Mouse (Mus musculus) myocyte (in vitro differentiated cells): Measurements from ENCODE around the gene Fkbp15. TPM values are rescaled to one million over a fixed set of nuclear protein-coding genes. Genes with fewer than 3 reads are reported as not detected.

Experiments used
- H3K27me3 ChIP-seq: one replicate; pipeline ENCODE4 v1.6.1; 2011; ENCODE audit not compliant: control insufficient read depth, insufficient read depth, insufficient read length
- H3K36me3 ChIP-seq: one replicate; pipeline ENCODE4 v1.6.1; 2011; ENCODE audit not compliant: control insufficient read depth, insufficient read depth
- H3K4me2 ChIP-seq: one replicate; pipeline ENCODE4 v1.6.1; 2011; ENCODE audit warnings: low read depth, control low read depth
- H3K4me3 ChIP-seq: one replicate; pipeline ENCODE4 v1.5.1; 2011; ENCODE audit warnings: mild to moderate bottlenecking, control low read depth, moderate library complexity
- H3K79me2 ChIP-seq: one replicate; pipeline ENCODE4 v1.6.1; 2011; ENCODE audit not compliant: control insufficient read depth, insufficient read depth
- H3ac ChIP-seq: one replicate; pipeline ENCODE4 v1.6.1; 2011; ENCODE audit not compliant: control insufficient read depth, insufficient read length
- CEBPB ChIP-seq: IDR thresholded peaks from 2 replicates; pipeline ENCODE4 v1.6.1; 2011; ENCODE audit warnings: mild to moderate bottlenecking, moderate library complexity; ENCODE audit not compliant: poor library complexity, insufficient read depth, severe bottlenecking
- E2F4 ChIP-seq: IDR thresholded peaks from one replicate; pipeline ENCODE4 v1.6.1; 2011; ENCODE audit warnings: mild to moderate bottlenecking, control low read depth, moderate library complexity; ENCODE audit not compliant: insufficient read depth
- MAX ChIP-seq: IDR thresholded peaks from one replicate; pipeline ENCODE4 v1.6.1; 2011; ENCODE audit warnings: low read depth, mild to moderate bottlenecking, control low read depth
- MYOD1 ChIP-seq, 3 experiments: IDR thresholded peaks; one replicate each; pipeline ENCODE4 v1.6.1; 2011; ENCODE audit warnings: control low read depth in 2 of 3, low read depth in 2 of 3, mild to moderate bottlenecking in 2 of 3, moderate library complexity in 1 of 3; ENCODE audit not compliant: insufficient read length in 2 of 3, control insufficient read depth in 1 of 3
- MYOG ChIP-seq, 3 experiments: IDR thresholded peaks; one replicate each; pipeline ENCODE4 v1.6.1; 2011; ENCODE audit warnings: control low read depth in 2 of 3, low read depth in 2 of 3, mild to moderate bottlenecking in 2 of 3; ENCODE audit not compliant: insufficient read length in 2 of 3, control insufficient read depth in 1 of 3, insufficient read depth in 1 of 3
- POLR2A ChIP-seq: IDR thresholded peaks from one replicate; pipeline ENCODE4 v1.6.1; 2011; ENCODE audit warnings: low read depth, mild to moderate bottlenecking, control low read depth, moderate library complexity; ENCODE audit not compliant: insufficient read length
- POLR2AphosphoS2 ChIP-seq: IDR thresholded peaks from one replicate; pipeline ENCODE4 v1.6.1; 2011; ENCODE audit warnings: low read depth, control low read depth; ENCODE audit not compliant: insufficient read length
- REST ChIP-seq: IDR thresholded peaks from one replicate; pipeline ENCODE4 v1.6.1; 2011; ENCODE audit warnings: mild to moderate bottlenecking, control low read depth, moderate library complexity; ENCODE audit not compliant: insufficient read depth, insufficient read length
- SRF ChIP-seq: IDR thresholded peaks from one replicate; pipeline ENCODE4 v1.6.1; 2011; ENCODE audit warnings: low read depth; ENCODE audit not compliant: control insufficient read depth, insufficient read length
- TCF12 ChIP-seq: IDR thresholded peaks from one replicate; pipeline ENCODE4 v1.6.1; 2011; ENCODE audit warnings: mild to moderate bottlenecking, control low read depth; ENCODE audit not compliant: poor library complexity, insufficient read depth, severe bottlenecking
- TCF3 ChIP-seq: IDR thresholded peaks from one replicate; pipeline ENCODE4 v1.6.1; 2011; ENCODE audit warnings: low read depth, control low read depth; ENCODE audit not compliant: insufficient read length
- USF1 ChIP-seq: IDR thresholded peaks from one replicate; pipeline ENCODE4 v1.6.1; 2011; ENCODE audit warnings: low read depth, mild to moderate bottlenecking, control low read depth, moderate library complexity
- polyA plus RNA-seq: library from polyadenylated mRNA; unstranded; fragments of >200 nt; fragmentation: generic; extraction: Trizol; gene quantifications from one replicate; pipeline ENCODE4 v1.2.1, GENCODE M21; 2012; ENCODE audit warnings: missing spikeins

Fkbp15 gene
- polyA plus RNA-seq, 1 experiment = 18.4 TPM

DNA sequence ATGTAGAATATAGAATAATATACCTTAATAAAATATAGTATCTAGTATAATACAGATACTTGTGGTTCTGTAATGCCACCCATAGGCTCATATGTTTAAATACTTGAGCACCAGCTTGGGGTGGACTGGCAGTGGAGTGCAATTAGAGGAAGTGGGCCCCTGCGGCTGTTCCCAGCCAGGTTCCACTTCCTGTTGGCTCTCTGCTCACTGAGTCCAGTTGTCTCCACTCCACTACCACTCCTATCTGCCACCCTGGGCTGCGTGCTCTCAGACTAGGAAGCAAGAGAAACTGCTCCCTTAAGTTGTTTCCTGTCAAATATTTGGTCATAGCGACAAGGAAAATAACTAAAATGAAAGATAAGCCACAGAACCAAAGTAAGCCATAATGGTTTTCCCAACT, 37.7 kb downstream of the Fkbp15 start:
- Histone ChIP-seq H3K4me2 (no peak overlapping the region), H3K79me2 (no peaks in the 10 kb centered on the region), H3K27me3 (no peaks in the 10 kb centered on the region), H3ac (no peak overlapping the region), H3K36me3 (peaks cover 53% of the 10 kb centered on the region), H3K4me3 (no peak overlapping the region)
- no peak for TF ChIP-seq POLR2AphosphoS2
- TF ChIP-seq REST = no peak
- no peak for TF ChIP-seq E2F4
- TF ChIP-seq POLR2A = no peak
- TF ChIP-seq TCF12 = no peak
- no peak for TF ChIP-seq MYOD1 (IDR thresholded peaks at IDR 0.05; ENCODE audit: control insufficient read depth in 1 of 3, insufficient read length in 2 of 3, low read depth in 2 of 3)
- TF ChIP-seq SRF = no peak

DNA sequence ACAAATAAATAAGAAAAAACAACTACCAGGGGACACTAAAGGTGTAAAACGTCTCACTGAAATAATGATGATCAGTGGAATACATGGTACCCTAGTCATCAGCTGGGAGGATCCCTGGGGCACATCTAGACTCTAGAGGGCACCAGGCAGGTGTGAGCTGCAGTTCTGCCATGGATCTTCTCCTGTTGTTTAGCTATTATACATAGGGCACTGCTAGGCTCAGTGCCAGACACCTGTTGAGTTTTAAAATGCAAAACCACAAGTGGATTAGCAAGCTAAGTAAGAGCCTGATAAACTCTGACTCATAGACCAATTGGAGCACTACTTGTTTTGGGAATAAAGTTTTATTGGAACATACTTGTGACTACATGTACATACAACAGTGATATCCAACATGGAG, 42.1 kb downstream of the Fkbp15 start:
- Histone ChIP-seq H3K4me3 (no peak overlapping the region), H3K4me2 (no peak overlapping the region), H3K27me3 (no peaks in the 10 kb centered on the region), H3K36me3 (peaks cover 40% of the 10 kb centered on the region), H3K79me2 (no peaks in the 10 kb centered on the region), H3ac (no peak overlapping the region)
- TF ChIP-seq USF1 (no peak), TCF12 (peak; percentile 44), POLR2A (no peak), MYOD1 (IDR thresholded peaks at IDR 0.05; ENCODE audit: control insufficient read depth in 1 of 3, insufficient read length in 2 of 3, low read depth in 2 of 3) (peak; percentile 9 to 71 (median 64)), MYOG (IDR thresholded peaks at IDR 0.05; ENCODE audit: control insufficient read depth in 1 of 3, insufficient read depth in 1 of 3, insufficient read length in 2 of 3, low read depth in 2 of 3) (peak in 2 of 3 experiments; percentile 56 to 58), CEBPB (no peak), TCF3 (no peak), POLR2AphosphoS2 (no peak), E2F4 (no peak), REST (no peak), MAX (no peak), SRF (no peak)

DNA sequence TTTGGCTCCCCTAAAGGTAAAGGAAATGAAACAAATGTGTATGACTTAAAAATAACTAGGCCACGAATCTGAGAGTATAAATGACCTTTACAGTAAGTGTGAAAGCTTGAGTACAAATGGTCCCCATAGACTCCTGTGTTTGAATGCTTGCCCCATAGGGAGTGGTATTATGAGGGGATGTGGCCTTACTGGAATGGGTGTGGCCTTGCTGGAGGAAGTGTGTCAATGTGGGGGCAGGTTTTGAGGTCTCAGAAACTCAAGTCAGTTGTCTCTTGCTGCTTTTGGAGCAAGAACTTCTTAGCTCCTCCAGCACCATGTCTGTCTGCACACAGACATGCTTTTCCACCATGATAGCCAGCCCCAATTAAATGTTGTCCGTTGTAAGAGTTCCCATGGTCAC, 43.9 kb downstream of the Fkbp15 start:
- TF ChIP-seq REST = no peak
- no peak for TF ChIP-seq POLR2AphosphoS2
- no peak for TF ChIP-seq CEBPB
- TF ChIP-seq SRF = no peak
- no peak for TF ChIP-seq MYOD1 (IDR thresholded peaks at IDR 0.05; ENCODE audit: control insufficient read depth in 1 of 3, insufficient read length in 2 of 3, low read depth in 2 of 3)
- TF ChIP-seq USF1 = no peak
- no peak for TF ChIP-seq POLR2A
- no peak for TF ChIP-seq E2F4
- TF ChIP-seq MAX = no peak
- TF ChIP-seq TCF3 = no peak
- no peak for TF ChIP-seq TCF12
- no peak for TF ChIP-seq MYOG (IDR thresholded peaks at IDR 0.05; ENCODE audit: control insufficient read depth in 1 of 3, insufficient read depth in 1 of 3, insufficient read length in 2 of 3, low read depth in 2 of 3)
- no peaks in the 10 kb centered on the region for H3K79me2 ChIP-seq
- peaks cover 37% of the 10 kb centered on the region for H3K36me3 ChIP-seq
- no peaks in the 10 kb centered on the region for H3K27me3 ChIP-seq
- H3K4me2 ChIP-seq = no peak overlapping the region
- H3K4me3 ChIP-seq = no peak overlapping the region
- H3ac ChIP-seq = no peak overlapping the region

DNA sequence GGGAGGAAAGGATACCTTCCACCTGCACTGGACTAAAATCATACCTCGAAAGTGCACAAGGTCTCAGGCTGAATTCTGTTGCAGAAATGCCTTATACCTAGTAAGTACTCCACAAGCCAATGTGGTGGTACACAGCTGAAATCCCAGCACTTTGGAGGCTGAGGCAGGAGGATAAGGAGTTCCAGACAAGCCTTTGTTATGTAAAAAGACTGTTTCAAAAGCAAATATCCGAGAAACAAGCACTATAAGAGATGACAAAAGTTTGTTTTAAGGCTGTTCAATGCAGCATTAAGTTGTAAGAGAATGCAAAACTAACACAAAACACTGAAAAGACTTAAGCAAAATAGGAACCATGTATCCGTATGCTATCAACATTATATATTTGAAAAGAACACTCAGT, 45.8 kb downstream of the Fkbp15 start:
- H3ac ChIP-seq = no peak overlapping the region
- peaks cover 26% of the 10 kb centered on the region for H3K36me3 ChIP-seq
- no peak overlapping the region for H3K4me2 ChIP-seq
- TF ChIP-seq SRF (no peak), REST (no peak), POLR2A (no peak), MAX (no peak), TCF3 (no peak), USF1 (no peak), POLR2AphosphoS2 (no peak), MYOG (IDR thresholded peaks at IDR 0.05; ENCODE audit: control insufficient read depth in 1 of 3, insufficient read depth in 1 of 3, insufficient read length in 2 of 3, low read depth in 2 of 3) (no peak), CEBPB (no peak), TCF12 (no peak), E2F4 (no peak), MYOD1 (IDR thresholded peaks at IDR 0.05; ENCODE audit: control insufficient read depth in 1 of 3, insufficient read length in 2 of 3, low read depth in 2 of 3) (no peak)
- H3K4me3 ChIP-seq = no peak overlapping the region
- H3K27me3 ChIP-seq = no peaks in the 10 kb centered on the region
- no peaks in the 10 kb centered on the region for H3K79me2 ChIP-seq

DNA sequence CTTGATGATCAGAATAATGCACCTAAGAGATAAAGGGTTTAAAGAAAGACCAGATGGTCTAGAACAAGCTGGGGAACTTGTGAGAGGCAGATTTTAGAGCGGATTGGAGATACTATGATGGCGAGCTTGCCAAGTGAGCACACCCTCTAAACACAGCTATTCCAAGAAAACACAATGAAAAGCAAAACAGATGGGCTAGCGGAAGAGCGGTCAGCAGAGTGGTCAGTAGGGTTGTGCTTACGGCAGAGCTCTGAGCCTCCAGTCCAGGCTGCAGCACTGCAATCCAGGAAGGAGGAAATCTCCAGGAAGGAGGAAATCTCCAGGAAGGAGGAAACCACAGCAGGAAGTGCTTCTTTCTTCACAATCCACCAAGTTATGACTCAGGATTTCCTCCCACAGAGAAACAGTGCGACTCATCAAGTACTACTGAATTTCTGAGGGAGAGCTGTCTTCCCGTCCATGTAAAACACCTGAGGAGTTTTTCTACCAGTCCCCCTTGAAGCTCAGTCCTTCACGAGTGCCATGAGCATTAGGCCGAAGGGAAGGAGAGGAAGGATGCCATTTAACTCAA, 46.6 kb downstream of the Fkbp15 start:
- TF ChIP-seq TCF3 (no peak), USF1 (no peak), CEBPB (no peak), MYOG (IDR thresholded peaks at IDR 0.05; ENCODE audit: control insufficient read depth in 1 of 3, insufficient read depth in 1 of 3, insufficient read length in 2 of 3, low read depth in 2 of 3) (no peak), POLR2A (no peak), REST (no peak), MYOD1 (IDR thresholded peaks at IDR 0.05; ENCODE audit: control insufficient read depth in 1 of 3, insufficient read length in 2 of 3, low read depth in 2 of 3) (no peak), TCF12 (no peak), E2F4 (no peak), POLR2AphosphoS2 (no peak), SRF (no peak), MAX (no peak)
- H3K36me3 ChIP-seq = peaks cover 25% of the 10 kb centered on the region
- no peak overlapping the region for H3ac ChIP-seq
- H3K27me3 ChIP-seq = no peaks in the 10 kb centered on the region
- no peaks in the 10 kb centered on the region for H3K79me2 ChIP-seq
- H3K4me3 ChIP-seq = no peak overlapping the region
- H3K4me2 ChIP-seq = no peak overlapping the region
